Mouse (Mus musculus) heart, embryonic 11.5 days (tissue): ENCODE results near the gene Angptl4. TPM values are rescaled to one million over a fixed set of nuclear protein-coding genes. Genes with fewer than 3 reads are reported as not detected.

Experiments
- ATAC-seq: fragments of 200-750 bp; cut with Nextera tagmentation; replicated peaks from 2 replicates; pipeline ENCODE4 v1.8.0; 2017; ENCODE audit warnings: moderate library complexity; ENCODE audit not compliant: insufficient number of reproducible peaks, low FRiP score, low TSS enrichment
- H3K27ac ChIP-seq: fragments of 300-500 bp; sonication (generic); 2 replicates; pipeline ENCODE4 v1.5.1; 2014; ENCODE audit warnings: mild to moderate bottlenecking, low read depth, low read length
- H3K27me3 ChIP-seq: fragments of 300-500 bp; sonication (generic); 2 replicates; pipeline ENCODE4 v1.6.1; 2014; ENCODE audit warnings: mild to moderate bottlenecking, low read length, mixed read lengths; ENCODE audit not compliant: control insufficient read depth, insufficient read depth
- H3K36me3 ChIP-seq: fragments of 300-500 bp; sonication (generic); 2 replicates; pipeline ENCODE4 v1.6.1; 2014; ENCODE audit warnings: mild to moderate bottlenecking, low read length, moderate library complexity, mixed read lengths; ENCODE audit not compliant: control insufficient read depth, insufficient read depth
- H3K4me1 ChIP-seq: fragments of 300-500 bp; sonication (generic); 2 replicates; pipeline ENCODE4 v1.6.1; 2014; ENCODE audit warnings: low read length; ENCODE audit not compliant: control insufficient read depth, insufficient read depth
- H3K4me2 ChIP-seq: fragments of 300-500 bp; sonication (generic); 2 replicates; pipeline ENCODE4 v1.6.1; 2014; ENCODE audit warnings: mild to moderate bottlenecking, moderate library complexity
- H3K4me3 ChIP-seq: fragments of 300-500 bp; sonication (generic); 2 replicates; pipeline ENCODE4 v1.5.1; 2014; ENCODE audit warnings: low read depth, low read length
- H3K9ac ChIP-seq: fragments of 300-500 bp; sonication (generic); 2 replicates; pipeline ENCODE4 v1.6.1; 2014; ENCODE audit warnings: mild to moderate bottlenecking, low read depth, low read length, moderate library complexity
- H3K9me3 ChIP-seq: fragments of 300-500 bp; sonication (generic); replicated peaks from 2 replicates; pipeline ENCODE4 v1.6.1; 2016; ENCODE audit warnings: low read length; ENCODE audit not compliant: control insufficient read depth
- WGBS: fragments of 180-500 bp; shearing (Covaris S2); extraction: QIAGEN DNeasy Blood & Tissue Kit; methylation state at CpG from one replicate; pipeline ENCODE4 v1.1.7; 2014; ENCODE audit not compliant: insufficient replicate concordance; 5-methylcytosine and 5-hydroxymethylcytosine counted together
- polyA plus RNA-seq: library from polyadenylated mRNA; unstranded; fragments of >200 nt; fragmentation: Nextera tagmentation; extraction: Ambion mirVana; gene quantifications from 2 replicates; pipeline ENCODE4 v1.2.1, GENCODE M21; 2014

The Angptl4 gene
- polyA plus RNA-seq, 1 experiment from 2014 or later = 10.5 TPM

DNA sequence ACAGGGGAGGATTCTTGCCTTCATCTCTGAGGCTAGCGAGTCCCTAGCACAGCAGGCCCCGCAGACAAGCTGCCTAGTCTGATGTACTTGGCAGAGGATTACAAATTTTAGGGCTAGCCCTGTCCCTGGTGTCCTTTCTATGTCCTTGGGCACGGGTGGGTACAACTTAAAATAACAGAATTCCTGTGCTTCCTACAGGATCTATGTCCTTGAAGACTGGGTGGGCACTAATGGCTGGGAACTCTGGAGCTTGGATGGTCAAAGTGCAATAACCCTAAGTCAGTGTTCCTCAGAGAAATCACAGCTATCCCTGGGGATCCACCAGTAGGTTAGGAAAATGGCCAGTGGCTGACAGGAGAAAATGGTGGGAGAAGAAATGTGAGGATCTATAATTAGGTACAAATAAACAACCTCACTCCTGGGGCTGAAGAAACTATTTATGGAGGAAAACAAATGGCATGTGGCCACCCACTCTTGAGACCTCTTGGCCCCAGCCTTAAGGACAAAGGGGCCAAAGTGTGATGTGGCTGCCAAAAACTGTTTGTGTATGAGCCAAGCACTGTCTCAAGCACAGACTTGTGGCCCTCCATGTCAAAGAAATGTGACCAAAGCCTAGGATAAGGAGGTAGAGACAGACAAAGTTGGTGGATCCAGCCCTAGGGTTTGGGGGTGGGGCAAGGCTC lies 25.4 kb downstream of the Angptl4 start:
- H3K4me1 ChIP-seq = peaks cover 30% of the 10 kb centered on the region
- ATAC-seq = no peak
- no peaks in the 10 kb centered on the region for H3K27me3 ChIP-seq
- WGBS = 84% methylated on average over 3 of the region's 3 CpGs
- no peak overlapping the region for H3K4me3 ChIP-seq
- no peak overlapping the region for H3K27ac ChIP-seq
- H3K9ac ChIP-seq = no peak overlapping the region
- no peaks in the 10 kb centered on the region for H3K9me3 ChIP-seq
- H3K4me2 ChIP-seq = no peak overlapping the region
- no peaks in the 10 kb centered on the region for H3K36me3 ChIP-seq

- peaks cover 30% of the 10 kb centered on the region for H3K4me1 ChIP-seq
- 91% methylated on average over 10 of the region's 10 CpGs for WGBS
- no peak overlapping the region for H3K4me2 ChIP-seq
- no peaks in the 10 kb centered on the region for H3K36me3 ChIP-seq
- no peaks in the 10 kb centered on the region for H3K9me3 ChIP-seq
- H3K4me3 ChIP-seq = no peak overlapping the region
- no peak overlapping the region for H3K9ac ChIP-seq
- no peak for ATAC-seq
- H3K27me3 ChIP-seq = no peaks in the 10 kb centered on the region
- H3K27ac ChIP-seq = no peak overlapping the region
These were observed 26.1 kb downstream of the Angptl4 start for GRCm38 (mm10) chr17:33755418-33756107.

DNA sequence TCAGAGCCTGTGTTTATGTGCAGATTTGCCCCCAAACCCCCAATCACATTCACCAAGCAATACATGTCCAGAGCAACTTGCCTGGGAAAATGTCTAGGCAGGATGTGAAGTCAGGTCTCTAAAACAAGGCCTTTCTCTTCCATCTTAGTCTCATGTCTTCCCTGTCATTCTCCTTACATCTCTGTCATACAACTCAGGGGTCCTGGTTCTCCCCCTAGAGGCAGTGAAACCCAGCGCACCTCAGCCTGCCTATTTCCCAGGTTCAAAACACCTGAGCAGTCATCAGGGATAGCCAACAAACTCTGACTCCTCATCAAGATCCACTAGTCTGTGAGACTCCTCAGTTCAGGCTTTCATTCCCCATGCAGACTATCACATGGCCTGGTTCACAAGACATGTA lies 27.0 kb downstream of the Angptl4 start:
- peaks cover 30% of the 10 kb centered on the region for H3K4me1 ChIP-seq
- H3K27me3 ChIP-seq = no peaks in the 10 kb centered on the region
- ATAC-seq = no peak
- no peak overlapping the region for H3K4me3 ChIP-seq
- no peak overlapping the region for H3K9ac ChIP-seq
- H3K36me3 ChIP-seq = no peaks in the 10 kb centered on the region; the same call in 1 of the 2 replicates
- no peaks in the 10 kb centered on the region for H3K9me3 ChIP-seq
- WGBS = 60% methylated on average over 1 of the region's 1 CpGs
- no peak overlapping the region for H3K4me2 ChIP-seq
- no peak overlapping the region for H3K27ac ChIP-seq

DNA sequence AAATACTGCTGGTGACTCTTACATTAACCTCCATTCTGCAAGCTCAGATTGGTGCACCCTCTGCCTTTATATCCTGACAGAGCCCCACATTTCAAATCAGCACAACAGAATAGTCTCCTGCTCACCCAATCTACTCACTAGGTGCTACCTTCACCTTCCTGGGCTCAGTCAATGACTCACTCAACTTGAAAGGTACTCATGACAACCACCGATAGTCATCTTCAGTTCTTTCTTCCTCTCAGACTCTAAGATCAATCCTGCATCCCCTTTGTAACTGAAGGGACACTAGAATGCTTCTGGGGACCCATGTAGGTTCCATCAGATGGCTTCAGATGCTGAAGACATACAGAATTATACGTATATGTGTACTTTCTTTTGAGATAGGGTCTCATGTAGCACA lies 29.3 kb downstream of the Angptl4 start:
- no peak overlapping the region for H3K27ac ChIP-seq
- no peak for ATAC-seq
- H3K36me3 ChIP-seq = peaks cover 17% of the 10 kb centered on the region
- 93% methylated on average over 2 of the region's 2 CpGs for WGBS
- no peaks in the 10 kb centered on the region for H3K27me3 ChIP-seq
- no peak overlapping the region for H3K4me2 ChIP-seq
- no peaks in the 10 kb centered on the region for H3K9me3 ChIP-seq
- no peak overlapping the region for H3K4me3 ChIP-seq
- peaks cover 13% of the 10 kb centered on the region for H3K4me1 ChIP-seq
- H3K9ac ChIP-seq = no peak overlapping the region

GRCm38 (mm10) chr17:33751181-33751580 lies 30.4 kb downstream of the Angptl4 start:
- Histone ChIP-seq H3K36me3 (peaks cover 17% of the 10 kb centered on the region), H3K27ac (no peak overlapping the region), H3K9me3 (no peaks in the 10 kb centered on the region), H3K27me3 (no peaks in the 10 kb centered on the region), H3K9ac (no peak overlapping the region), H3K4me3 (no peak overlapping the region), H3K4me1 (peaks cover 3% of the 10 kb centered on the region; the same call in 1 of the 2 replicates), H3K4me2 (no peak overlapping the region)
- ATAC-seq = no peak

DNA sequence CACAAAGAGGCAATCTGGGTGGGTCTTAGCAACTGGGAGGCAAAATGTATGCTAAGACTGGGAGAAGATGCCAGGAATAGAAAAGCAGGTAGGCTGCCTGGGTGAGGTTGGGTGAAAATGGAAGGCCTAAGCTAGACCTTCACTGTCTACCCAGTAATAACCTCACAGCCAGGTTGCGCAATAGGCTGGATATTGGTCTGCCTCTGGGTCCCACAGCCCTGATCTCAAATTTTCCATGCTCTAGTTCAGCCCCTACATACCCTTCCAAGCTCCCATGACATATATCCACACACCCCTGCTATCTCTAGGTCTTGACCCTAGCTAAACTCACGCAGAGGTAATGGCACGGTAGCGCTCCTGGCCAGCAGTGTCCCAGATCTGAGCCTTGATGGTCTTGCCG lies 32.2 kb downstream of the Angptl4 start:
- no peak for ATAC-seq
- H3K9me3 ChIP-seq = no peaks in the 10 kb centered on the region
- H3K4me3 ChIP-seq = no peak overlapping the region
- H3K9ac ChIP-seq = no peak overlapping the region
- H3K4me2 ChIP-seq = no peak overlapping the region
- H3K36me3 ChIP-seq = peaks cover 21% of the 10 kb centered on the region
- H3K27me3 ChIP-seq = no peaks in the 10 kb centered on the region
- H3K27ac ChIP-seq = no peak overlapping the region
- 96% methylated on average over 5 of the region's 5 CpGs for WGBS
- peaks cover 4% of the 10 kb centered on the region for H3K4me1 ChIP-seq

- no peak overlapping the region for H3K27ac ChIP-seq
- 0 out of 2 replicates have a peak, but pooled peaks cover 3% of the 10 kb centered on the region for H3K9me3 ChIP-seq
- no peaks in the 10 kb centered on the region for H3K27me3 ChIP-seq
- no peak overlapping the region for H3K9ac ChIP-seq
- 60% methylated on average over 2 of the region's 2 CpGs for WGBS
- peaks cover 4% of the 10 kb centered on the region; the same call in 1 of the 2 replicates for H3K4me1 ChIP-seq
- ATAC-seq = no peak
- H3K4me2 ChIP-seq = no peak overlapping the region
- no peak overlapping the region for H3K4me3 ChIP-seq
- peaks cover 21% of the 10 kb centered on the region for H3K36me3 ChIP-seq
These were observed 35.6 kb downstream of the Angptl4 start for GRCm38 (mm10) chr17:33746011-33746410.

- no peak overlapping the region for H3K27ac ChIP-seq
- H3K36me3 ChIP-seq = peaks cover 21% of the 10 kb centered on the region
- H3K4me1 ChIP-seq = peaks cover 4% of the 10 kb centered on the region; the same call in 1 of the 2 replicates
- H3K4me2 ChIP-seq = no peak overlapping the region
- H3K4me3 ChIP-seq = no peak overlapping the region
- H3K9me3 ChIP-seq = 0 out of 2 replicates have a peak, but pooled peaks cover 6% of the 10 kb centered on the region
- H3K27me3 ChIP-seq = no peaks in the 10 kb centered on the region
- 84% methylated on average over 5 of the region's 5 CpGs for WGBS
- no peak for ATAC-seq
- H3K9ac ChIP-seq = no peak overlapping the region
These were observed 36.8 kb downstream of the Angptl4 start for GRCm38 (mm10) chr17:33744686-33745384.
